Mouse (Mus musculus): ENCODE data around the gene Igf2bp2.

Igf2bp2 gene

GRCm38 (mm10) chr16:22162512-22163455 lies at the start of gene Igf2bp2:
Igf2bp2 (minus strand) TSS chr16:22163299.
- peak; percentile 81 for DNase-seq

- no peak for DNase-seq
These were observed 40.4 kb upstream of the Igf2bp2 start for GRCm38 (mm10) chr16:22203501-22203900.

DNA sequence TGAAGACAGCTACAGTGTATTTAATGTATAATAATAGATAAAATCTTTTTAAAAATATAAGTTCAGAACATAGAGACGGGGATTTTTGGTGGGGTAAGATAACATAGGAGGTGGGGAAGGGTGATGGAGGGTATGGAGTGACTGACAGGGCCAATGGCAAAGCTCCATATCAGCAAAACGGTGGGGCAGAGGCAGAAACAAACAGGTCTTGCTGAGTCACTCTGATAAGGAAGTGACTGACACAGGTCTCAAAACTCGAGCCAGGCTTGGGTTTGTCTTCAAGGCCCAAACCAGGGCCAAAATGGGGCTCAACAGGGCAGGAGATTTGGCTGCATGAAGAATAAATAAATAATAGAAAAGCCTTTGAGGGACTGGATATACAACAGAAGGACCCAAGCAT lies 38.8 kb upstream of the Igf2bp2 start:
- no peak for DNase-seq

- no peak for DNase-seq
These were observed 37.4 kb upstream of the Igf2bp2 start for GRCm38 (mm10) chr16:22200476-22200875.

- DNase-seq = no peak
These were observed 24.3 kb upstream of the Igf2bp2 start for GRCm38 (mm10) chr16:22187366-22187765.

DNA sequence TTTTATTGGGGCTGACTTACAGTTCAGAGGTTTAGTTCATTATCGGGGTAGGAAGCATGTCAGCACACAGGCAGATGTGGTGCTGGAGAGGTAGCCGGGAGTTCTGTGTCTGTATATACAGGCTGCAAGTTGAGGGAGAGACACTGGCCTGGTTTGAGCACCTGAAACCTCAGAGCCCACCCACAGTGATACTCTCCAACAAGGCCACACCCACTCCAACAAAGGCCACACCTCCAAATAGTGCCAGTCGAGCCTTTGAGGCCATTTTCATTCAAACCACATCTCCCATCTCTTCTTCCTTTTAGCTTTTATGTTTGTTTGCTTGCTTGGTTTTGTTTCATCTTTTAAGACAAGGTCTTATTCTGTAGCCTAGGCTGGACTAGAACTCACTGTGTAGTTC lies 22.3 kb upstream of the Igf2bp2 start:
- no peak for DNase-seq

GRCm38 (mm10) chr16:22184113-22184512 lies 21.0 kb upstream of the Igf2bp2 start:
- no peak for DNase-seq

DNA sequence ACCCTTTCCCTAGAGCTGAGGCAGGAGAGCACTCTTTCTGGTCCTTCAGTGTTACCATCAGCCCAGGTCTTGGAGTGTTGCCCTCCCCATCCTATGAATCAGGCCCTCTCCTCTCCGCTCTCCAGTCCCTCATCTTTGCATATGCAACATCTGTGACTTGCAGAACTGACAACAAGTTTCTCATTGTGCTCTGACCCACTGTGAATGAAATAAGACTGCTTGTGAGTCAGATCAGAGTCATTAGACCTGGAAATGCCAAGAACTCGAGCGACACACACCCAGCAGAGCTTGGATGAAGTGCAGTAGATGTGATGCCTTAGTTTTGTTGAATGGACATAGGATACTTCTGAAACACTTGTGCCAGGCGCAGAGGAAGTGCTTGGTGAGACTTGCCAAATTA lies 19.2 kb upstream of the Igf2bp2 start:
- no peak for DNase-seq

GRCm38 (mm10) chr16:22178793-22179192 lies 15.7 kb upstream of the Igf2bp2 start:
- DNase-seq = no peak

GRCm38 (mm10) chr16:22177999-22178398 lies 14.9 kb upstream of the Igf2bp2 start:
- no peak for DNase-seq

GRCm38 (mm10) chr16:22168731-22169130 lies 5.6 kb upstream of the Igf2bp2 start:
- no peak for DNase-seq

DNA sequence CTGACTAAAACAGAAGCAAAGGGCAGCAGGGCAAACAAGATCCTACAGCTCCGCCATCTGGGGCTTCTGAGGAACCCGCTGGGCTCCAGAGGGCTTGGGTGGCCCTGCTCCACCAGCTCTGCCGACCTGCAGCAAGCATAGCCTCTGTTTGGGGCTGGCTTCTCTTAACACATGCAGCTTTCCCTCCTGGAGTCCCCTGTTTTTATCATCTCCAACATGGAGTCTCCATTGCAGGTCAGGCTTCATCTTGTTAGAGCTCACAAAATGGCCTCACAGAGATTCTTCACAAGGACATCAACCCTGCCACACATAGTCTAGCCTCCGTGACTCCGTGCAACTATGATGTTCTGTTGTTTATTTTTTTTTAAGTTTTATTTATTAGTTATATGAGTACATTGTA lies 2.5 kb upstream of the Igf2bp2 start:
- no peak for DNase-seq

- no peak for DNase-seq
These were observed 1.3 kb upstream of the Igf2bp2 start for GRCm38 (mm10) chr16:22164446-22164845.

- DNase-seq = peak; percentile 47
These were observed 355 bp upstream of the Igf2bp2 start for GRCm38 (mm10) chr16:22163456-22163851.

DNA sequence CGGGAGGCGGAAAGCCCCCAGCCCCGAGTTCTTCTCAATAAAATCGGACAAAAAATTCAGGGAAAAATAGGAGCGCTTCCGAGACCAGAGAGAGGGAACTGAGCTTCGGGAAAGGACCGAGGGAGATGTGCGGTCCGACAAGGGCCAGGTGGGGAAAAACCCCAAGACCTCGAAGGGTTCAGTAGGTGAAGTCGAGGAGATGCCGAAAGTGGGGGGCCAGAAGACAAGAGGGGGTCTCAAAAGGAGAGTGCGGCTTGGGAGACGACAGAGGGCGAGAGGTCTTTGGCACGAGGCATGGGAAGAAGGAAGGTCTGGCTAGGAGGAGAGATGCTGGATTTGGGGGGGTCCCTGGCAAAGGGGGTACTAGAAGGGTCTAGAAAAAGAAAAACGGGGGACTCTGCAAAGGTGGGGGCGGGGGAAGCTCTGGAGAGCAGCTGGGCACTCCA lies 1.0 kb downstream of the Igf2bp2 start:
- DNase-seq = peak; percentile 17

DNA sequence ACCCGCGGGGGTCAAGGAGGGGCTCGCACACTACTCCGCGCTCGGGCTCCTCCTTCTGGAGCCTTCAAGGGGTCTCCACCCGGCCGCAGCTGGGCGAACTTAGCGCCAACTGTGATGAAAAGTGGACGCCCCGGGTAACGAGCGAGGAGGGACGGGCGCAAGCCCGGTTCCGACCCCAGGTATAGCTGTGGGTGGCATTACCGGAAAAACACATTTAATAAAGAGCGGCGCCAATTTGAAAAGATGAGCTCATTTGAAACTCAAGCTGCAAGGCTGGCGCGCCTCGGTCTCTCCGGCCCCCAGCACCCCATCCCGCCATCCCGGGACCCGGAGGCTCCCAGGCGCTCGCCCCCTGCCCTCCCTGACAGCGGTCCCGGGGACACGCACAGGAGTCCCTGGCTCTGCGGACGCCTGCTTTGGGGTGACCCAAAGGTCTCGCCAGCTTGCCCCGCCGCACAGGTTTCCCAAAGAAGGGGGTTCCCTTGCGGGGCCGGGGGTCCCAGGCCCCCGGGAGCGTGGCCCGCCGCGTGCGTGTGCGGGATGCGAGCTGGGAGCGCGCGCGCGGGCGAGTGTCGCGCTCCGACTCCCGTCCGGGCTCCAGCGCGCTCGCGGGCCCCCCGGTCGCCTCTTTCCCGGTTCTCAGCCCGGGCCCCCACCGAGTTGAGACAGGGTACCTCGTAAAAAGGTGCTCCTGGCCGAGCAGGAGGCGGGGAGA lies 1.6 kb downstream of the Igf2bp2 start:
- peak; percentile 14 for DNase-seq

- no peak for DNase-seq
These were observed 2.5 kb downstream of the Igf2bp2 start for GRCm38 (mm10) chr16:22160386-22161145.

- no peak for DNase-seq
These were observed 10.1 kb downstream of the Igf2bp2 start for GRCm38 (mm10) chr16:22152941-22153444.

DNA sequence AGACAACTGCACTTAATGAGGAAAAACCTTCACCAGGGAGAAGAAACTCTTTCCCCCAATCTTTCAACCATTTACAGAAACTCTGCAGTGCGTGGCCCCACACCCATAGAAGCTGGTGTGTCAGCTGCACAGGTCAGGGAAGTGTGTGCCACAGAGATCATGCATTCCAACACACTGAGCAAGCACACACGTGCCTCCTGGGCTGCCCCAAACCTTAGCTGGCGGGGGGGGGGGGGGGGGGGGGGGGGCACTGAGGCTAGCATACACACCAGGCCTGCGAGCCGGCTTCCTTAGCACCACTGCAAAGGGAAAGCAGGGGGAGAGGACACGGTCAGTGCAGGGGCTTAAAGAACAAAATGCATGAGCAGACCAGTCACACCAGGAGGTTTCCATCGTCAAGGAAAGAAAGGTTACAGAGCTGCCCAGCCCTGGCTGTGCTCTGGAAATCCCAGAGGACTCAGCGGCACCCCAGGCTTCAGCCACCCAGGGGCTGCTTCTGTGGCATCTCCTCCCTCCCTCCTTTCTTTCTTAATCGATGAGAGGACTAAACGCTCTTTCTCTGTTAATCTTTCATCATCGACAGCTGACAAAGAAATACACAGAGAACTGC lies 11.3 kb downstream of the Igf2bp2 start:
- no peak for DNase-seq

- DNase-seq = no peak
These were observed 12.7 kb downstream of the Igf2bp2 start for GRCm38 (mm10) chr16:22150421-22150820.

- no peak for DNase-seq
These were observed 13.3 kb downstream of the Igf2bp2 start for GRCm38 (mm10) chr16:22149659-22150345.

GRCm38 (mm10) chr16:22149076-22149475 lies 14.0 kb downstream of the Igf2bp2 start:
- no peak for DNase-seq
